Mouse (Mus musculus): ENCODE data around the gene Mindy1.

Gene Mindy1

GRCm38 (mm10) chr3:95294316-95294715 lies 13.2 kb downstream of the Mindy1 start:
- no peak for DNase-seq (ENCODE audit: low read depth)

GRCm38 (mm10) chr3:95294718-95295117 lies 13.6 kb downstream of the Mindy1 start:
- no peak for DNase-seq (ENCODE audit: low read depth)

GRCm38 (mm10) chr3:95295321-95296102 lies 14.4 kb downstream of the Mindy1 start:
- DNase-seq (ENCODE audit: low read depth) = no peak

- DNase-seq (ENCODE audit: low read depth) = no peak
These were observed 14.9 kb downstream of the Mindy1 start for GRCm38 (mm10) chr3:95296103-95296469.

GRCm38 (mm10) chr3:95298018-95298417 lies 16.9 kb downstream of the Mindy1 start:
- no peak for DNase-seq (ENCODE audit: low read depth)

- no peak for DNase-seq (ENCODE audit: low read depth)
These were observed 20.2 kb downstream of the Mindy1 start for GRCm38 (mm10) chr3:95301204-95301796.

- DNase-seq (ENCODE audit: low read depth) = no peak
These were observed 25.1 kb downstream of the Mindy1 start for GRCm38 (mm10) chr3:95306244-95306643.

- DNase-seq (ENCODE audit: low read depth) = no peak
These were observed 26.0 kb downstream of the Mindy1 start, which contains the start of gene Anxa9 for GRCm38 (mm10) chr3:95307100-95307499. TSS of gene Anxa9 (minus strand) at chr3:95307176.

- no peak for DNase-seq (ENCODE audit: low read depth)
These were observed 29.4 kb downstream of the Mindy1 start for GRCm38 (mm10) chr3:95310496-95310895.

- peak; percentile 66 for DNase-seq (ENCODE audit: low read depth)
These were observed 30.1 kb downstream of the Mindy1 start for GRCm38 (mm10) chr3:95310968-95311882.

- DNase-seq (ENCODE audit: low read depth) = no peak
These were observed 31.5 kb downstream of the Mindy1 start for GRCm38 (mm10) chr3:95312623-95313022.

- no peak for DNase-seq (ENCODE audit: low read depth)
These were observed 32.3 kb downstream of the Mindy1 start for GRCm38 (mm10) chr3:95313476-95313875.

- no peak for DNase-seq (ENCODE audit: low read depth)
These were observed 32.9 kb downstream of the Mindy1 start for GRCm38 (mm10) chr3:95314075-95314474.

- no peak for DNase-seq (ENCODE audit: low read depth)
These were observed 33.4 kb downstream of the Mindy1 start, which contains the start of gene Cers2 for GRCm38 (mm10) chr3:95314486-95315093. TSS of gene Cers2 (plus strand) at chr3:95314791.

GRCm38 (mm10) chr3:95315094-95315843 lies 34.1 kb downstream of the Mindy1 start:
- DNase-seq (ENCODE audit: low read depth) = peak; percentile 81

- no peak for DNase-seq (ENCODE audit: low read depth)
These were observed 34.9 kb downstream of the Mindy1 start for GRCm38 (mm10) chr3:95315844-95316550.

- DNase-seq (ENCODE audit: low read depth) = no peak
These were observed 36.4 kb downstream of the Mindy1 start for GRCm38 (mm10) chr3:95317414-95318080.

- no peak for DNase-seq (ENCODE audit: low read depth)
These were observed 37.4 kb downstream of the Mindy1 start for GRCm38 (mm10) chr3:95318548-95318947.

- no peak for DNase-seq (ENCODE audit: low read depth)
These were observed 38.0 kb downstream of the Mindy1 start for GRCm38 (mm10) chr3:95319110-95319509.

All from c-Kit-positive CD71-negative TER-119-negative erythroid progenitor cells, embryonic 14.5 days (primary cell).